Mouse (Mus musculus): ENCODE measurements around the gene Cobll1.

GRCm38 (mm10) chr2:65275443-65276061, 36.3 kb upstream of the Cobll1 start:
- no peak for TF ChIP-seq CTCF (IDR thresholded peaks at IDR 0.05; ENCODE audit: borderline replicate concordance, insufficient read depth, low read length)
- TF ChIP-seq POLR2A (IDR thresholded peaks at IDR 0.05; ENCODE audit: low read depth, low read length), result no peak
